Mouse (Mus musculus) kidney, embryonic 14.5 days (tissue): ENCODE results near the gene Wnt6. TPM values are rescaled to one million over a fixed set of nuclear protein-coding genes. Genes with fewer than 3 reads are reported as not detected.
"Not testable (repeated sequence)": the region's sequence is repeated elsewhere in the genome, so short reads cannot be mapped to it uniquely, and the experiment has no call there.

ENCODE experiments used
- ATAC-seq: fragments of 200-750 bp; cut with Nextera tagmentation; 2 replicates; pipeline ENCODE4 v1.8.0; 2017; ENCODE audit warnings: moderate number of reproducible peaks, mild to moderate bottlenecking, moderate TSS enrichment, moderate library complexity; ENCODE audit not compliant: low FRiP score, low TSS enrichment
- H3K27ac ChIP-seq: fragments of 300-500 bp; sonication (generic); 2 replicates; pipeline ENCODE4 v1.5.1; 2014; ENCODE audit warnings: low read depth, mild to moderate bottlenecking, low read length, moderate library complexity, mixed read lengths
- H3K27me3 ChIP-seq: fragments of 300-500 bp; sonication (generic); 2 replicates; pipeline ENCODE4 v1.6.1; 2014; ENCODE audit warnings: mild to moderate bottlenecking, low read length; ENCODE audit not compliant: control insufficient read depth, insufficient read depth
- H3K36me3 ChIP-seq: fragments of 300-500 bp; sonication (generic); 2 replicates; pipeline ENCODE4 v1.6.1; 2014; ENCODE audit warnings: low read length, mixed read lengths; ENCODE audit not compliant: control insufficient read depth, insufficient read depth
- H3K4me1 ChIP-seq: fragments of 300-500 bp; sonication (generic); 2 replicates; pipeline ENCODE4 v1.6.1; 2014; ENCODE audit warnings: low read length, mixed read lengths; ENCODE audit not compliant: control insufficient read depth, insufficient read depth
- H3K4me2 ChIP-seq: fragments of 300-500 bp; sonication (generic); replicated peaks from 2 replicates; pipeline ENCODE4 v1.6.1; 2014; ENCODE audit warnings: low read depth, mild to moderate bottlenecking, low read length
- H3K4me3 ChIP-seq: fragments of 300-500 bp; sonication (generic); 2 replicates; pipeline ENCODE4 v1.5.1; 2014; ENCODE audit warnings: mild to moderate bottlenecking, low read length
- H3K9ac ChIP-seq: fragments of 300-500 bp; sonication (generic); 2 replicates; pipeline ENCODE4 v1.6.1; 2014; ENCODE audit warnings: low read depth, mild to moderate bottlenecking, low read length, moderate library complexity
- H3K9me3 ChIP-seq: fragments of 300-500 bp; sonication (generic); 2 replicates; pipeline ENCODE4 v1.6.1; 2016; ENCODE audit warnings: low read length; ENCODE audit not compliant: control insufficient read depth
- WGBS: fragments of 180-500 bp; shearing (Covaris S2); extraction: QIAGEN DNeasy Blood & Tissue Kit; methylation state at CpG from one replicate; pipeline ENCODE4 v1.1.7; 2014; 5-methylcytosine and 5-hydroxymethylcytosine counted together
- polyA plus RNA-seq: library from polyadenylated mRNA; unstranded; fragments of >200 nt; fragmentation: Nextera tagmentation; extraction: Ambion mirVana; gene quantifications from 2 replicates; pipeline ENCODE4 v1.2.1, GENCODE M21; 2014

The Wnt6 gene
- polyA plus RNA-seq, 1 experiment from 2014 or later = 3.4 TPM

- no peak for ATAC-seq
- WGBS = 96% methylated on average over 1 of the region's 1 CpGs
Observed at GRCm38 (mm10) chr1:74818509-74818908, 46.8 kb downstream of the Wnt6 start.

DNA sequence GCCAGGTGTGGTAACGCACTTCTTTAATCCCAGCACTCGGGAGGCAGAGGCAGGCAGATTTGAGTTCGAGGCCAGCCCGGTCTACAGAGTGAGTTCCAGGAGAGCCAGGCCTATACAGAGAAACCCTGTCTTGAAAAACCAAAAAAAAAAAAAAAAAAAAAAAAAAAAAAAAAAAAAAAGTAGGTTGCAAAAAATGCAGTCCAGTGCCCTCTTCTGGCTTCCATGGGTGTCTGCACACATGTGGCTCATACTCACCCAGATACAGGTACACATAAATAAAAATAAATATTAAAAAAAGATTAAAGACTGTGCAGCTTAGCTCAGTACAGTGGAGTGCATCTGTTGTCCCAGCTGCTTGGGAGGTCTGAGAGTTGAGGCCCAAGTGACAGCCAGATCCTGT is 51.9 kb downstream of the Wnt6 start:
- 92% methylated on average over 4 of the region's 4 CpGs for WGBS
- not testable (repeated sequence) for H3K9me3 ChIP-seq, H3K4me2 ChIP-seq, H3K27me3 ChIP-seq, H3K27ac ChIP-seq, H3K9ac ChIP-seq, H3K4me1 ChIP-seq, H3K36me3 ChIP-seq, H3K4me3 ChIP-seq, ATAC-seq

More at GRCm38 (mm10) chr1:74818509-74818908, 46.8 kb downstream of the Wnt6 start:
- H3K27me3 ChIP-seq = no peaks in the 10 kb centered on the region
- H3K4me1 ChIP-seq = 0 out of 2 replicates have a peak, but pooled peaks cover 4% of the 10 kb centered on the region
- no peaks in the 10 kb centered on the region for H3K9me3 ChIP-seq
- no peak overlapping the region for H3K4me3 ChIP-seq
- H3K27ac ChIP-seq = no peak overlapping the region
- H3K36me3 ChIP-seq = no peaks in the 10 kb centered on the region
- H3K4me2 ChIP-seq = no peak overlapping the region
- H3K9ac ChIP-seq = no peak overlapping the region

DNA sequence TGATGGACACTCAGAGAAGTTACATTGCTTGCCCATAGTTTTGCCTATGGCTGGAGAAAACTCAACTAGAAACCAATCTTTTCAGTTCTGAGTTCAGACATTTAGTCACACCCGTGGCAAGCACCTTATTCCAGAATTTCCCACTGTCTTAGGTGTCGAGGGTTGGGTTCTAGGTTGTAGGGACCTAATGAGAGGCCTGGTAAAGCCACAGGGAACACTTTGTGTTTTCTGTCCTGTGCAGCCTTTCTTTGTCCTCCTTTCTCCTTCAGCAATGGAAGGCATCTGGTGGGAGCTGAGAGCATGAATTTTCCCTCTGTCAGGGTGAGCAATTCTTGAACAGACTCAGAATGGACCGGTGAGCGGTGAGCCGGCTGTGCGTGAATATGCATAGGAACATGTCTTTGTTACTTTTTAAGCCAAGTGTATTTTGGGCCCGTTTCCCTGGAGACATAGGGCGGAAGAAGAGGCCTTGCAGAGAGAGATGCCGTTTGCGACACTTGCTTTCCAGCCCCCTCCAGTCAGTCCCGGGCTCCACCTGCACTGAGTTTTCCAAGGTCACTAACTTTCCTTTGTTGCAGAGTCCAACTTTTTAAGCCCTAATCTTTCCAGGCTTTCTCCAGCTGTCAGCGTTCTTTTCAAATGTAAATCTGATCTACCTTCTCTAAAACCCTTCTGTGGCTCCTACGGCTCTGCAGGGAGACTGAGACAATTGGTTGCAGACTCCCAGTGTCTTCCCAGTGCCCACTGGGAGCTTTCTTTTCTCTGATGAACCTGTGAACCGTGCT is 53.0 kb downstream of the Wnt6 start:
- Histone ChIP-seq H3K4me2 (no peak overlapping the region), H3K4me3 (no peak overlapping the region), H3K27ac (no peak overlapping the region), H3K4me1 (no peaks in the 10 kb centered on the region), H3K36me3 (no peaks in the 10 kb centered on the region), H3K9ac (no peak overlapping the region), H3K9me3 (no peaks in the 10 kb centered on the region), H3K27me3 (no peaks in the 10 kb centered on the region)
- 32% methylated on average over 14 of the region's 14 CpGs for WGBS
- ATAC-seq = no peak

- Histone ChIP-seq H3K4me2 (no peak overlapping the region), H3K9me3 (no peaks in the 10 kb centered on the region), H3K9ac (no peak overlapping the region), H3K36me3 (no peaks in the 10 kb centered on the region), H3K27me3 (no peaks in the 10 kb centered on the region), H3K4me1 (no peaks in the 10 kb centered on the region), H3K4me3 (no peak overlapping the region), H3K27ac (no peak overlapping the region)
- 76% methylated on average over 9 of the region's 9 CpGs for WGBS
- no peak for ATAC-seq
Observed at GRCm38 (mm10) chr1:74830061-74830460, 58.4 kb downstream of the Wnt6 start.

GRCm38 (mm10) chr1:74833255-74833654 is 61.6 kb downstream of the Wnt6 start:
- no peak for ATAC-seq

More at GRCm38 (mm10) chr1:74833255-74833654, 61.6 kb downstream of the Wnt6 start:
- Histone ChIP-seq H3K27me3 (no peaks in the 10 kb centered on the region), H3K9me3 (no peaks in the 10 kb centered on the region), H3K4me2 (no peak overlapping the region), H3K4me1 (no peaks in the 10 kb centered on the region), H3K4me3 (no peak overlapping the region), H3K27ac (no peak overlapping the region), H3K36me3 (no peaks in the 10 kb centered on the region), H3K9ac (no peak overlapping the region)
- 89% methylated on average over 3 of the region's 3 CpGs for WGBS

Other genes with a start within 250 kb of the Wnt6 start
- gene Plcd4, start 229.0 kb upstream of the Wnt6 start, polyA plus RNA-seq = 1.0 and 1.2 TPM in 2 replicates
- gene Usp37, start 227.6 kb upstream of the Wnt6 start, polyA plus RNA-seq = 31.9 and 43.9 TPM in 2 replicates
- gene Zfp142, start 183.6 kb upstream of the Wnt6 start, polyA plus RNA-seq = 5.8 and 10.5 TPM in 2 replicates
- gene Bcs1l, start 183.6 kb upstream of the Wnt6 start, polyA plus RNA-seq = 14.4 and 18.9 TPM in 2 replicates
- 8.1 and 28.3 TPM in 2 replicates for gene Rnf25, start 170.5 kb upstream of the Wnt6 start, polyA plus RNA-seq
- gene Stk36, start 170.4 kb upstream of the Wnt6 start, polyA plus RNA-seq = 6.2 and 7.5 TPM in 2 replicates
- gene Ttll4, start 110.1 kb upstream of the Wnt6 start, polyA plus RNA-seq = 13.4 and 26.1 TPM in 2 replicates
- gene Cyp27a1, start 58.3 kb upstream of the Wnt6 start, polyA plus RNA-seq = 6.3 and 8.1 TPM in 2 replicates
- gene Prkag3, start 22.7 kb upstream of the Wnt6 start, polyA plus RNA-seq = 0.13 and 0.15 TPM in 2 replicates
- 0.70 and 0.91 TPM in 2 replicates for gene Wnt10a, start 19.6 kb downstream of the Wnt6 start, polyA plus RNA-seq
- 0.07 TPM in 1 of 2 replicates, not detected in the other for gene Cdk5r2, start 83.0 kb downstream of the Wnt6 start, polyA plus RNA-seq
- gene Fev, start 113.5 kb downstream of the Wnt6 start, polyA plus RNA-seq = 0.47 and 2.1 TPM in 2 replicates
- gene Cryba2, start 121.3 kb downstream of the Wnt6 start, polyA plus RNA-seq = not detected in 2 replicates
- not detected in 2 replicates for gene Cfap65, start 163.7 kb downstream of the Wnt6 start, polyA plus RNA-seq
- 0.43 and 0.84 TPM in 2 replicates for gene Ihh, start 179.8 kb downstream of the Wnt6 start, polyA plus RNA-seq